Mouse (Mus musculus): ENCODE measurements around the gene Gm26897.

DNA sequence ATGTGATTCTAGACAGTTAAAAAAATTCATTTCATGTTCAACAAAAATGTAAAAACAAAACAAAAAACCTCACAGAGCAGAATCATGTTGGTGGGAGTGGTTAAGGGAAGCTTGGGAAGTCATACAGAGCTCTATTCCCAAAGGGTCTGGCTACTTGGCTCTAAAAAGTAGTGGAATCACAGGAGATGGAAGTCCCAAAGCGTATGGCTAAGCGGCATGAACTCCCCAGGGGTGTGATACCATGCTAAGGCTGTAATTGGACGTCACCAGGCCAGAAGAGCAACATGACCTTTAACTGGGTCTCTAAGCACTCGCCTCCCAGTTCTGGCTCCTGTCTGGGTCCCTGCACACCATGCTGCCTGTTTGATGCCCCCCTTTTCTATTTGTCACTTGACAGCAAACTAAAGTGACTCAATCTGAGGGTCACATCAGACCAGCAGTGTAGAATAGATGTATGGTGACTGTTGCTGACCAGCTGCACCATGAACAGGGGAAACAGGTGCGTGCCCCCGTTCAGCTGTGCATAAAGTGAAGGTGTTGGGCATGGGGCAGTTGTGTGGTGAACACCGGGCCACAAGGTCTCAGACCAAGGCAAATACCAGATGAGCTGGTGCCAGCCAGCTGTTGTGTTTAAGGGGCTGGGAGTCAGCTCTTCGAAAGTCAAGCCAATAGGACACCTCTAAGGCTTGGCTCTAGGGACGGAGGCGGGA, 46.2 kb downstream of the Gm26897 start:
- no peak for TF ChIP-seq FLI1 (IDR thresholded peaks at IDR 0.05; ENCODE audit: low read length)
- no peak for TF ChIP-seq GATA1 (IDR thresholded peaks at IDR 0.05; ENCODE audit: borderline replicate concordance, low read length)
